ENCODE assay signal across 8 mouse cellular contexts in the genomic region with DNA sequence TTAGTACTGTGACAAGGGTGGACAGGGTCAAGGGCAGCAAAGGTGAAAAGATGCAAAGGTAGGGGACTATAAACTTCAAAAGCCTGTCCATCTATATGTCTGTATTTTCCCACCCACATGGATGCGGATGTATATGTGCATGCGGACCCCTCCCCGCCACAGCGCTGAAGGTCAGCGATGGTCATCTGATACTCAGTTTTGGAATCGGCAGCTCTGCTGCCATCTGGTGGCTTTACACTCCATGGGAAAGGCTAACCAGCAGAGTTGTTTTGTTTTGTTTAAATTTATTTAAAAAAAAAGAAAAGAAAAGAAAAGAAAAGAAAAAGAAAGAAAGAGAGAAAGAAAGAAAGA. TPM values are rescaled to one million over a fixed set of nuclear protein-coding genes. Genes with fewer than 3 reads are reported as not detected.
DNase-seq lines count a peak whose midpoint lies in the region; ATAC-seq and TF ChIP-seq lines count a peak whose summit lies in the region.

No protein-coding gene starts in this region.

- H3K36me3 ChIP-seq in forebrain, embryonic 13.5 days (ENCODE audit: poor library complexity, severe bottlenecking): no peaks in the 10 kb centered on the region
- no peaks in the 10 kb centered on the region for H3K36me3 ChIP-seq in lung, postnatal 0 days (ENCODE audit: insufficient read depth, low read length)
- H3K36me3 ChIP-seq in stomach, embryonic 14.5 days (ENCODE audit: control insufficient read depth, insufficient read depth, low read length): no peaks in the 10 kb centered on the region

- peak; percentile 22 for DNase-seq in spleen, adult 12 weeks (ENCODE audit: low spot score)
- no peak for DNase-seq in spleen, postnatal 4 days (ENCODE audit: low spot score in 2 of 2)
- peak; percentile 59 for DNase-seq in kidney, adult 9 months
- peak; percentile 36 for DNase-seq in lung, postnatal 0 days (ENCODE audit: low spot score)
- no peak for DNase-seq in thymus, adult 18-20 months
- DNase-seq in cerebellum, adult 11 months: no peak

- peaks cover 12% of the 10 kb centered on the region for H3K4me1 ChIP-seq in forebrain, embryonic 13.5 days
- peaks cover 7% of the 10 kb centered on the region; the same call in 1 of the 2 replicates for H3K4me1 ChIP-seq in lung, postnatal 0 days (ENCODE audit: insufficient read depth, low read depth, low read length)
- peaks cover 3% of the 10 kb centered on the region for H3K4me1 ChIP-seq in stomach, embryonic 14.5 days (ENCODE audit: control insufficient read depth, insufficient read depth, low read length)

- no peak overlapping the region for H3K4me3 ChIP-seq in forebrain, embryonic 13.5 days
- H3K4me3 ChIP-seq in lung, postnatal 0 days (ENCODE audit: low read depth, low read length): 0 out of 2 replicates have a peak overlapping the region, but pooled peaks have one; percentile 3
- no peak overlapping the region for H3K4me3 ChIP-seq in stomach, embryonic 14.5 days (ENCODE audit: low read depth, low read length)

- H3K9me3 ChIP-seq in forebrain, embryonic 13.5 days (replicated peaks): no peaks in the 10 kb centered on the region
- no peaks in the 10 kb centered on the region for H3K9me3 ChIP-seq in lung, postnatal 0 days (ENCODE audit: low read length)
- H3K9me3 ChIP-seq in stomach, embryonic 14.5 days (ENCODE audit: control insufficient read depth, low read depth, low read length): no peaks in the 10 kb centered on the region

- H3K27me3 ChIP-seq in forebrain, embryonic 13.5 days: peaks cover 64% of the 10 kb centered on the region
- H3K27me3 ChIP-seq in lung, postnatal 0 days (replicated peaks; ENCODE audit: insufficient read depth, low read length): no peaks in the 10 kb centered on the region
- H3K27me3 ChIP-seq in stomach, embryonic 14.5 days (ENCODE audit: control insufficient read depth, insufficient read depth, low read length): no peaks in the 10 kb centered on the region

- H3K9ac ChIP-seq in forebrain, embryonic 13.5 days: no peak overlapping the region
- H3K9ac ChIP-seq in lung, postnatal 0 days (replicated peaks; ENCODE audit: low read depth): no peak overlapping the region
- H3K9ac ChIP-seq in stomach, embryonic 14.5 days (replicated peaks; ENCODE audit: low read depth, low read length): no peak overlapping the region

- H3K4me2 ChIP-seq in forebrain, embryonic 13.5 days: peak overlapping the region; percentile 24; the same call in 1 of the 2 replicates
- H3K4me2 ChIP-seq in lung, postnatal 0 days (replicated peaks; ENCODE audit: low read depth, low read length): peak overlapping the region; percentile 92
- peak overlapping the region; percentile 19; the same call in 1 of the 2 replicates for H3K4me2 ChIP-seq in stomach, embryonic 14.5 days (replicated peaks; ENCODE audit: low read depth, low read length)

- no peak for ATAC-seq in forebrain, embryonic 13.5 days
- no peak for ATAC-seq in lung, postnatal 0 days
- ATAC-seq in stomach, embryonic 14.5 days (ENCODE audit: insufficient number of reproducible peaks, insufficient read depth, low FRiP score, low read depth): no peak

- no peak for TF ChIP-seq EP300 in lung, postnatal 0 days (IDR thresholded peaks at IDR 0.05)

- WGBS in forebrain, embryonic 13.5 days: under 1% methylated on average over 6 of the region's 6 CpGs
- under 1% methylated on average over 6 of the region's 6 CpGs for WGBS in lung, postnatal 0 days
- under 1% methylated on average over 6 of the region's 6 CpGs for WGBS in stomach, embryonic 14.5 days

- H3K27ac ChIP-seq in forebrain, embryonic 13.5 days: no peak overlapping the region
- no peak overlapping the region for H3K27ac ChIP-seq in lung, postnatal 0 days (ENCODE audit: low read length)
- H3K27ac ChIP-seq in stomach, embryonic 14.5 days (ENCODE audit: low read length): 0 out of 2 replicates have a peak overlapping the region, but pooled peaks have one; percentile 81

- TF ChIP-seq CTCF in lung, postnatal 0 days (IDR thresholded peaks at IDR 0.05): peak; percentile 68

RNA-seq across cellular contexts. Expression of a gene that starts 8.6 kb away (rescaled TPM):
- polyA plus RNA-seq in forebrain, embryonic 13.5 days (2015; fragmentation: Nextera tagmentation; extraction: Ambion mirVana): 3.7 and 4.4 TPM in 2 replicates
- polyA plus RNA-seq in lung, postnatal 0 days (2015; fragmentation: Nextera tagmentation; extraction: Ambion mirVana): 99.9 and 117 TPM in 2 replicates
- 42.3 and 43.8 TPM in 2 replicates for polyA plus RNA-seq in stomach, embryonic 14.5 days (2014; fragmentation: Nextera tagmentation; extraction: Ambion mirVana)

RNA-seq across cellular contexts. Expression of a gene that starts 37.0 kb away (rescaled TPM):
- 1.4 and 2.1 TPM in 2 replicates for polyA plus RNA-seq in forebrain, embryonic 13.5 days (2015; fragmentation: Nextera tagmentation; extraction: Ambion mirVana)
- polyA plus RNA-seq in lung, postnatal 0 days (2015; fragmentation: Nextera tagmentation; extraction: Ambion mirVana): 0.04 TPM in 1 of 2 replicates, not detected in the other
- polyA plus RNA-seq in stomach, embryonic 14.5 days (2014; fragmentation: Nextera tagmentation; extraction: Ambion mirVana): 0.54 and 1.4 TPM in 2 replicates

RNA-seq across cellular contexts. Expression of a gene that starts 40.9 kb away (rescaled TPM):
- polyA plus RNA-seq in forebrain, embryonic 13.5 days (2015; fragmentation: Nextera tagmentation; extraction: Ambion mirVana): 0.81 and 0.88 TPM in 2 replicates
- polyA plus RNA-seq in lung, postnatal 0 days (2015; fragmentation: Nextera tagmentation; extraction: Ambion mirVana): 1.9 and 2.5 TPM in 2 replicates
- polyA plus RNA-seq in stomach, embryonic 14.5 days (2014; fragmentation: Nextera tagmentation; extraction: Ambion mirVana): 0.55 and 0.97 TPM in 2 replicates

Comparison
In these comparisons a context has a peak if more than half of its experiments do, and no peak if none do; other contexts are left out.
1. DNase-seq: peak in spleen, adult 12 weeks (single experiment), kidney, adult 9 months (single experiment) and lung, postnatal 0 days (single experiment); none in spleen, postnatal 4 days (0 of 2), thymus, adult 18-20 months (0 of 2) and cerebellum, adult 11 months (single experiment).
2. H3K4me2 ChIP-seq: peak in every context shown above with its lines; median percentile 92 in lung, postnatal 0 days; 24 in forebrain, embryonic 13.5 days; 19 in stomach, embryonic 14.5 days.